Mouse (Mus musculus) cerebellum, adult 11 months (tissue): ENCODE results near the gene Spata3.
"Not testable (repeated sequence)": the region's sequence is repeated elsewhere in the genome, so short reads cannot be mapped to it uniquely, and the experiment has no call there.

ENCODE experiments used
- DNase-seq: peaks from one replicate; pipeline ENCODE4 v3.0.0; 2022

Gene Spata3

DNA sequence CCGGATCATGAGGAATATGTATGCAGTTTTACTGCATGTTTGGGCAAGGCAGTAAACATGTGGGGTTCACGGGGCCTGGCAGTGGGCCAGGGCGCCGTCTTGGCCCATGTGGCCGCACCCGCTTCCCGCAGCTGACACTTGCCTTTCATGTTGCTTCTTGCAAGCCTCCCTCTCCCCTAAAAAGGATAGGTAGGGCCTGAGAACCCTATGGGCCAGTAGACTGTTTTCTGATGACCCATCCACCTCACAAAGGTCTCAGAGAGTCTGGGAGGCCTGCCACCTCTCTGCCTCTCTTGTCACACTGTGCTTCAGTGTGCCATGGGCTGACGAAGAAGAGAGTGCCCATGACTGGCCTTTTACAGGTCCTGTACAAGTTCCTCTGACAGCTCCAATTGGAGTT lies at the start of gene Spata3:
Gene Spata3, plus strand, starts transcription at position 301 of the 400 bp plus-strand sequence.
- no peak for DNase-seq

DNA sequence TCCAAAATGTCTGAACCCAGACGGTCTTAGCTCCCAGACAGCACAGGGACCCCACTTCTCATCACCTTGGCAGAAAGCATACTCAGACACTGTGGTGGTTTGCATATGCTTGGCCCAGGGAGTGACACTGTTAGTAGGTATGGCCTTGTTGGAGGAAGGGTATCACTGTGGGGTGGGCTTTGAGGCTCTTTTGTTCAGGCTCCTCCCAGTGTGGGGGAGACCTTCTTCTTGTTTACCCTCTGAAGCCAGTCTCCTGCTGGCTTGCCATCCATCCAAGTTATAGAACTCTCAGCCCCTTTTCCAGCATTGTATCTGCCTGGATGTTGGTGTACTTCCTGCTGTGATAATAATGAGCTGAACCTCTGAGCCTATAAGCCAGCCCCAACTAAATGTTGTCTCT lies 47.5 kb upstream of the Spata3 start:
- DNase-seq, result no peak

DNA sequence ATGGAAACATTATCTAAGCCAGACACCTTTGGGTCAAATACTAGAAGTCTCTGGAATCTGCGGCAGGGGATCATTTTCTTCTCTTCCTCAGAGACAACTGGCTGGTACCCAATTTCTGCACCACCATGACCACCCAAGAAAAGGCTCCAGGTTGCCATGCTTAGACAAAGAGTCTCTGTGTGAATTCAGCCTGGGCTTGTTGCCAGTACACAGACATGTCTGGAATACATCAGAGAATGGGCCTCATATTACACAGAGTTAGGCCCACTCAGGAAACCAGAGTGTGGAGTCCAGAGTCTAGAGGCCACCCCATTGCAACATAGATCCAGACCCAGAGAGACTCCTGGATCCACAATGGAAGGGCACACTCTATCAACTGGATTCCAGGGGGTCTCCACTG lies 47.1 kb upstream of the Spata3 start:
- DNase-seq, result peak; percentile 2

DNA sequence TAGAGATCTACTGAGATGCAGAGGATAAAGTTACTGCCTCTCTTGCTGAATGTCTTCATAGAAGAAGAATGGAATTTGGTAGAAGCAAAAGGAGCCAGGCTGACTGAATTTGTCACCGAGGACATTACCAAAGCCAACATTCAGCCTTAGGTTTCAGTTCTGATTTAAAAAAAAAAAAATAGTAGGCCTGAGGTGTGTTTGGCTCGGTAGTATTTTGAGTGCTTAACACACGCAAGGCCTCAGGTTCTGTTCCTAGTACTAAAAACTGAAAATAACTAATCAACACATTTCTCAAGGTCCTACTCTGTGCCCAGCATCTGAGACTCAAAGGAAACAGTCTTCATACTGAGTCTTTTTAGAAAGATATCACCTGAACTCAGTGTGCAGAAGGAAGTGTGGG lies 45.5 kb upstream of the Spata3 start:
- DNase-seq, result no peak

DNA sequence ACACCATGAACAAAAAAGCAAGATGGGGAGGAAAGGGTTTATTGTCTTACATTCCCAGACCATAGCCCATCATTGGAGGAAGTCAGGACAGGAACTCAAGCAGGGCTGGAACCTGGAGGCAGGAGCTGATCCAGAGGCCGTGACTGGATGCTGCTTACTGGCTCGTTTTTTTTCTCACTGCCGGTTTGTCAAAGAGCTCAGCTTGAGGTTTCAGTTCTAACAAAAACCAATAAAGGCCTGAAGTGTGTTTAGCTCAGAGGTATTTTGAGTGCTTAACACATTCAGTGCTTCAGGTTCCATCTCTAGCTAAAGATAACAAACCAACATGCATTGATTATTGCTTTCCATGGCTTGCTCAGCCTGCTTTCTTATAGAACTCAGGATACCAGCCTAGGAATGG lies 44.3 kb upstream of the Spata3 start:
- no peak for DNase-seq

DNA sequence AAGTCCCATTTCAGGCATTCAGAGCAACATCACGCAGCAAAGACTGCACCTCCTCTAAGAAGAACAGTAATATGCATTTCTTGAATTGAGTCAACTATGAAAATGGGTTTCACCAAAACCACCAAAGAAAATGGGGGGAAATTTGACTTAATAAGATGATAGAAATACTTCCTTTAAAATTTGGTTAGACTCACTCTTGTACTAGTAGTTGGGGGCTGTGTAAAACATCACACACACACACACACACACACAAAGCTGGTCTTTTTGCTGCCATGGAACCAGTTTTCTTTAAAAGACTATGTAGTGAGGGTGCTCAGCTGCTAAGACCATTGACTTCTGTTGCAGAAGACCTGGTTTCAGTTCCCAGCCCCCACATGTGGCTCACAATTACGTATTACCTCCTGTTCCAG lies 43.1 kb upstream of the Spata3 start:
- DNase-seq, result no peak

DNA sequence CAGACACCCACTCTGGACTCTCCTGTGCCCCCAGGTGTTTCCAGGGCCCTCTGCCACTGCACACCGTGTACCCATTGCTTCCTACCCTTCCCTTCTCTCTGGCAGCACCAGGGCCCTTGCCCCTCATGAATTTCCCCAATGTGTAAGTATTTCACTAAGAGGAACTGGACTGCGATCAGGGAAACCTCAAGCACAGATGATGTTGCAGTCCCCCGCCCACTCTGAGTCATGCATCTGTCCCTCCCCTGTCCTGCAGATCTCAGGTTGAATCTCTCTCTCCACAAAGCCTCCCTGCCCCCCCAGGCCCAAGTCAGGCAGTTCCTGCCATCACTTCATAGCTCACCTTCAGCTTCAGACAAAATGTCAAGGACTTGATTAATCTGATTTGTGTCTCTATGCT lies 38.9 kb upstream of the Spata3 start:
- DNase-seq, result no peak

DNA sequence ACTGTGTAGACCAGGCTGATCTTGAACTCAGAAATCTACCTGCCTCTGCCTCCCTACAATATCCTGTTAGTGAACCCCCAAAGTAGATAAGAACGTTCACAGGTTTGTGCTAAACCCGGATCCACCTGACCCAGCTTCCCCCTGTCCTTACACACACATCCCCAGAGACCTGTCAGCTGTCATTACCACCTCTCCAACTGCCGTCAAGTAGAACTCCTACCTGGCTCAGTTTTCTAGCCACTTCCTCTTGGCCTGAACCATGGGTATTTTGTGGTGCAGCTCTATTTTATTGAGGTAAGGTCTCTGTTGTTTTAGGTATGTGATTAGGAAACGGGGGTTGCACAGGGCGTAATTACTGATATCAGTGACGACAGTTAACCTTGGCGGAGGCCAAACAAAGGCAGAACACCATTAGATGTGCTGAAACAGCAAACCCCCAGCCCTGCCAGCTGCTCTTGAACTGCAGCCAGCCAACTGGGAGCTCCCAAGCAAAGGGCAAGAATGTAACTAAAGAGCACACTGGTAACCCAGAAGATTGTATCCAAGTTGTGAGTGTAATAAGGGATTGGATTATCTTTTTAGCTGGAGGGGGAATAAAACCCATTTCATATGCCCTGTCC lies 34.8 kb upstream of the Spata3 start:
- DNase-seq, result no peak

DNA sequence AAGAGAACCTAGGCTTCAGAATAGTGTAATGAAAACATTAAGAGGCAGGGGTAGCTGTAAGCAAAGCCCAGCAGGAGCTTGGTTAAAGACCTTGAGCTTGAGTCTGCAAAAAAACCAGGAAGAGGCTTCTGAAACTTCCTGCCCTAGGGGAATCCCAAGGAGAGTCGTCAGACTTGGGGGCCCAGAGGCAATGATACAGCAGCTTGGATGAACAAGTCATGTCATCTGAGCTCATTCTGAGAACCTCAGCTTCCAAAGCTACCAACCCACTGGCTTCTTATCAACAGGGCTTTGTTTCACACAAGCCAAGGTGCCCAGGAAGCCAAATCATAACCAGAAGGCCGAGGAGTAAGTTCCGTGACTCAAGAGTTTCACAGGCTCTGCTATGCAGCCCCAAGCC lies 30.8 kb upstream of the Spata3 start:
- no peak for DNase-seq

DNA sequence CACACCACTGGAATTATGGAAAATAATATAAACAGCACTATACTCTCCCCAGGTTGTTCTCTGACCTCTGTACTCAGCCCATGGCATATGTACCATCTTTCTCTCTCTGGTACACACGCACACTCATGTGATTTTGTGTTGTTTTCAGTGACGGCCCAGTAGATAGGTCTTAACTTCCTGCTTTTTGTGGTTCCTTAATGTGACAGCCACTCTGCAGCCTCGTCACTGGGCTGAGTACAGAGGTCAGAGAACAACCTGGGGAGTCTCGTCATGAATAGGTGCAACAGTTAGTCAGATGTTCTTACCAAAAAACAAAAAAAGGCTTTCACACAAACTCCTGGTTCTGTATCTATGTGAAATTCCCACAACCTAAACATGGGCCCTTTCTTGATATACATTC lies 28.3 kb upstream of the Spata3 start:
- DNase-seq, result no peak

DNA sequence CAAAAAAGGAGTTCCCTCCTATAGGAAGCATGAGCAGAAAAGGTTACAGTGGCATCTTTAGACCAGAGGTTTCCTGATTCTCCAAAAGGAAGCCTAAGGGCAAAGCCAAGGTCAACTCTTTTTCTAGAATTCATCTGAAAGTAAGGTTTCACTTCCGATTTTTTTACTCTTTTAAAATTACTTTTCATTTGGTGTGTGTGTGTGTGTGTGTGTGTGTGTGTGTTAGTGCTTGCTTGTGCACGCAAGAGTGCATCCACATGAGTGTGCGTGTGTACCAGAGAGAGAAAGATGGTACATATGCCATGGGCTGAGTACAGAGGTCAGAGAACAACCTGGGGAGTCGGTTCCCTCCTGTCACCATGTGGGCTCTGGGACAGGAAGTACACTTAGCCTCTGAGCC lies 27.7 kb upstream of the Spata3 start:
- not testable (repeated sequence) for DNase-seq

DNA sequence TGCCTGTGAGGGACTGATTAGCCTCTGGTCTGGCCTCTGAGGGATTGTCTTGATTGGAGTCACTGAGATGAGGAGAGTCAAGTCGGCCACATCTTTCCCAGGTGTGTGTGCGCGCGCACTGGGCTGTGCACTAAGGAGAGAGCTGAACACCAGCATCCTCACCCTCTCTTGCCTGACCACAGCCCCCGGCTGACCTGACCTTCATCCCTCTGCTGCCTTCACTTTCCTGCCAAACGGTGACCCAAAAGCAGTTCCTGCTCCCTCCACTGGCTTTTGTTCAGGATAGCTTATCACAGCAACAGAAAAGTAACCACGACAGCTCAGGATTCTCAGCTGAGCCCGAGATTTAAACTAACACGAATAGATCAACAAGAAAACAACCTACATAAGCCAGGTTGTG lies 24.4 kb upstream of the Spata3 start:
- DNase-seq, result no peak

DNA sequence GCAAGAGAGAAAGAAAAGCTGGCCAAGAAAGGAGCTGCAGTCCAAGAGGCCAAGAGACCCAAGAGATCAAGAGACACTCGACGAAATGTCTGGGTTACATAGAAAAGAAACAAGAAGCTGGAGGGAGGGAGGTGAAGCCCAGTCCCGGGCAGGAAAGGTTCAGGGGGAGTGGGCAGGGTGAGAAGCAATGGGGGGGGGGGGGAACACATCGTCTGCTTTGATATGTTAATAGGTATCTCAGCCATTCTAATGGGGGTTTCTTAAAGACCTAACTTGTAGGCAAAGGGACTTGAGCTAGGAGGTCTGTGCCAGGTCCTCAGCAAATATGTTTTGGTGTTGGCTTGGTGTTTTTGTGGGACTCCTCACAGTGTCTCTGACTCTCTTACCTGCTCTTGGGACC lies 23.1 kb upstream of the Spata3 start:
- no peak for DNase-seq

DNA sequence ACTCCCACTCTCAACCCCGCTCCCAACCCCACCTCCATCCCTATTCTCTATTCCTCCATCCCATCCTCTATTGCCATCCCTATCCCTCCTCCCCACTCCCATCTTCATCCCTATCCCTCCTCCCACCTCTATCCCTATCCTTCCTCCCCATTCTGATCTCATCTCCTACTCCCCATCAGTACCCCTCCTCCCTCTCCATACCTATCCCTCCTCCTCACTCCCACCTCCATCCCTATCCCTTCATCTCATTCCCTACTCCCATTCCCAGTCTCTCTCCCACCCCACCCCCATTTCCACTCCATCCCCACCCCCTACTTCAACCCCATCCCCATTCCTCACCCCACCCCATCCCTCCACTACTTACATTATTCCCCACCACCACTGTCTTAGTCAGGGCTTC lies 19.4 kb upstream of the Spata3 start:
- DNase-seq, result no peak

DNA sequence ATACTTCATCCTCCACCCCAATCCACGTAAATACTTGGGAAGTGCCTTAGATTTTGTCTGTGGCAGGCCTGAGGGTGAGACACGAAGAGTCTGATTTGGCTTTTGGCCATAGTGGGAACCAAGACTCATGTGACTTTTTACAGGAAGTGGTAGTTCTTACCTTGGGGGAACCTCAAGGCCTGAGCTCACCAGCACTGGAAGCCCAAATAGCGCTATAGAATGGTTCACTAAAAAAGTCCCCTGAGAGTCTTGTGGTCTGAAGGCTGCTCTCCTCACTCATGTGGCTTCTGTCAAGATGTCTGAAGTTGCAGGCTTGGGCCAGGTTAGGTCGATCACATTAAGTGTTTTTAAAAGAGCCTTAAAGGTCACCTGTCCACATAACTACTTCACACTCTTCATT lies 18.6 kb upstream of the Spata3 start:
- no peak for DNase-seq

DNA sequence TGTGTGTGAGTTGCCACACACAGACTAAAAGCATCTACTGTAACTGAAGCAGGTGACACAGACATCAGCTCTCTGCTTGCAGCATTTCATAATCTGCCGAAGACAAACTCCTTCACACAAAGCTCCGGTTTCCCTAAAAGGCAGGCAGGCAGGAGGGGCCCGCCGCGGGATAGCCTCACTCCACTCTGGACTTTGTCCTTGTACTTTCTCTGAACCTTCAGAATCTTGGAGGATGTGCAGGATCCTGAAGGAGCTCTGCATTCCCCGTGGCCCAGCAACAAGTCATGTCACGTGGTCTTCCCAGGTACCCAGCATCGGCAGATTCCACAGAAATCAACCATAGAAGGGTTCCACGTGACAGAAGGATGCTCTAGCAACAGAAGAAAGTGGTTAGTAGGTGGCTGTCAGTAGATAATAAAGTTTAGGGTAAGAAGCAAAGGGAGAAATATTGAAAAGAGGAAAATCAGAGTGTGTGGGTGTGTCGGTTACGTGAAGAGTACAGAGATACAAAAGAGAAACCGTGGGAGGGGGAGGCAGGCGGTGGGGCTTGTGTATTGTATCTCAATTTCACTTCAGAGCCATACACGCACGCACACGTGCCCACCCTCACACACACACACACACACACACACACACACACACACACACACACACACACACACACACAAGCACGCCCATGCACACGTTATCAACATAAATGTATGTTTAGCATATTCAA lies 16.6 kb upstream of the Spata3 start:
- no peak for DNase-seq

DNA sequence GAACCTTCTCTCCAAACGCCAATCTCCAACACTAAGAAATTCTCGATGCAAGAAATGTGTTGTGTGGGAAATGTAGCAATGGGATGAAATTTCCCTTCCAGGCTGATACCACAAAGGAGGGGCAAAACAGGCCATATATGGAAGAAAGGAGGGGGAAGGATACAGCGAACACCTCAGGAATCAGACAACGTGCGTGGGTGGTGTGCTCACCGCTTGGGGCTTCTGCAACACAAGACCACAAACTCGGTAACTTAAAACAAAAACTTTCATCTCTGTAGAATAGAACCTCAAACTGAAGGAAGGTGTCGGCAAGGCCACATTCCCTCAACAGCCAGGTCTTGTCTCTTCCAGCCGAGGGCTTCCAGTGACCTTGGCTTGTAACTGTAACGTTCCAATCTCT lies 11.1 kb upstream of the Spata3 start:
- DNase-seq, result no peak

DNA sequence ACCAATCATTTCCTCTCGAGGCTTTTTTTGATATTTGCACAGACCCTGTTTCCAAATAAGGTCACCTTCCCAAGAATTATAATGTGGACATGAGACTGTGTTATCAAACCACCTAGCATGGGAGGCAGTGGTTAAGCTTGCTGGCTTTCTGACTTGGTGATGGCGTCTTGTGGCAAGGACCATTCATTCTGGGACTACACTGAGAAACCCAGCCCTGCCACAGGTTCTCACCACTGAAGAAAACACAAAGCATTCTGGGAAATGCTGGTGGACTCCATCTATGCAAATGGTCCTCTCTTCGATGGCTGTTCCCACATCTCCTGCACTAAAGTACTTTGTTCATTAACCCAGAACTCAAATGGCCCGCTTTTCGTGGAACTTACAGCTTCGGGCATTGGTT lies 10.6 kb upstream of the Spata3 start:
- no peak for DNase-seq

DNA sequence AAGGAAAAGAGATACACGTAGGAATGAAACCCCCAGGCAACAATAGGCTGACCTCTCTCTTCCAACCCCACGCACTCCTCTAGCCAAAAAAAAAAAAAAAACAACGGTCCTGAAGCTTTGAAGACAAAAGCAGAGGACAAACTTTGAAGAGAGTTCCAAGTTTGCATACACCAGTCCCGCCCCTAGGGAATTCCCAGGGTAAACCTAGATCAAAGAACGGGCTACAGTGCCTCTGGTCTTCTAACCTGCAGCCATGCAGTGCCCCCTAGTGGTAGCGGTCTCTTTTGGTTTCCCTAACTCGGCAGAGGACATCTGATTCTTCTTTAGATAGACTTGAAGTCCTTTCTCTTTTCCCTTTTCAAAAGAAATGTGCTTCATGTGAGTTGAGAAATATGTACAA lies 8.8 kb upstream of the Spata3 start:
- peak; percentile 71 for DNase-seq

DNA sequence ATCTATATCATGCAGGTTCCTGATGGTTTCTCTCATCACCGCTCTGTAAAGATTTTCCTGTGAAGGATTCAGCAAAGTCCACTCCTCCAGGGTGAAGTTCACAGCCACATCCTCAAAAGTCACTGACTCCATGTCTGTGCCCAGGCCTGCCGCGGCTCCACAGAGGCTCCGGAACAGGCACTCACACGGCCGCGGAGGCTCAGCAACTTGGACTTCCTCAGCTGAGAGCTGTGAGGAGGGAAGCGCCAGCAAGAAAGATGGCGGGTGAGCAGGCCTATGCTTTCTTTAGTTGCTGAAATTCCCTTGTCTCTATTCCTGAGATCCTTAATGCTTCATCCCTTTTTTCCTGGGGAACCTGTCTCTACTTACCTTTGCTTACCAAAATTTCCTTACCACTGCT lies 858 bp upstream of the Spata3 start:
- DNase-seq, result not testable (repeated sequence)

DNA sequence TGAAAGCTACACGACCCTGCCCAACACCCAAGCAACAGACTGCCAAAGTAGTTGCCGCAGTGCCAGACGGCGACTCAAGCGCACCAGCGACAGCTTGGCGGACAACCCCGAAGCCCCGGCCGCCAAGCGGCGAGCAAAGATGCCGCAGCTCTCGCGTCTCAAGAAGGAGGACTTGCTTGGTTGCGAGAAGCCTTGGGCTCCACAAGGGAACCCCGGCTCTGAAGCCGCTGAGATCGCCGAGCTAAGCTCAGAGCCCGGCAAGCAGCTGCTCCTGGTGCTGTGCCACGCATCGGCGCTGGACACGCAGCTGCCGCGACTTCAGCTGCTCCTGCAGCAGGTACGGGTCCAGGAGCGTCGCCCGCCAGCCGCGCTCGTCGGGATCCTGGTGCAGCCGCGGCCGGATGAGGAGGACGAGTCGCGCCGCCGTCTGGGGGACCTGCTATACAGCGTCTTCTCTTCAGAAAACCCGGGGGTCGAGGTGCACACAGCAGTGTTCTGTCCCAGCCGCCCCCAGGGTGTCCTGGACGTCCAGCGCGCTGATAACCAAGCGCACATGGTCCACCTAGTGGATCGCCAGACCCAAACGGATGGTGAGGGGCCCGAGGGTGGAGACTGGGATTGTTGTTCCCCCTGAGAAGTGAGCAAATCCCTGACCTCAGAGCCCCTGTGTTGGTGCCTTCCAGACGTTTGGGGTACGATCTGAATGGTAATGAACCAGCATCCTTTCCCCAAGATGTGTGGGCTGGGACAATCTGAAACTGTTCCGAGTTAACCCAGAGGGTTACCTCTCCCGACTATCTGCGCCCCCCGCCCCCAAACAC lies 1.8 kb downstream of the Spata3 start:
- peak; percentile 26 for DNase-seq

DNA sequence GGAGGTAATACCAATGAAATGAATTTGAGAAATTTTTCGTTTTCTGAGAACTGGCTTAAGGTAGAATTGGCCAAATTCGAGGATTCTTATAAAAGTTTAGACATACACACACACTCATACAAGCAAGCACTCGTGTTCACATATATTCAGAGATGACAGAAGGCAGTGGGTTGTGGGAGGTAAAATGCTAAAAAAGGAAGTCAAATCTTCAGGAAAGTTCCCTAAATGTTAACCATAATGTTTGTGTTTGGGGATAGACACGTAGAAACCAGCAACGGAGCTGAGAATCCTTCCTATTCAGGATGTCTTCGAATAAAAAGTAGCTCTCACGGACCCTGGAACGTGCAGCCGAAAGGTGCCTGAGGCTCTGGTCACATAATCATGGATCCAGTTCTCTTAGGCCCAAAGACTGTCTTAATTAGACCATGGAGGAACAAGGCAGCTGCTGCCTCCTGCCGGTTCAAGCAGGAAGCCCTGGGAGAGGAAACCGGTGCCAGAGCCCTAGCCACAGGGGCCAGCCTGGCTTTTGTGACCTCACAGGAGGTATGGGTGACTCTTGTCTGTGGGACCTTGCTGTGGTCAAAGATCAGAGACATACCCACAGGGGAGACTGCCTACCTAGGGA lies 4.9 kb downstream of the Spata3 start:
- no peak for DNase-seq

DNA sequence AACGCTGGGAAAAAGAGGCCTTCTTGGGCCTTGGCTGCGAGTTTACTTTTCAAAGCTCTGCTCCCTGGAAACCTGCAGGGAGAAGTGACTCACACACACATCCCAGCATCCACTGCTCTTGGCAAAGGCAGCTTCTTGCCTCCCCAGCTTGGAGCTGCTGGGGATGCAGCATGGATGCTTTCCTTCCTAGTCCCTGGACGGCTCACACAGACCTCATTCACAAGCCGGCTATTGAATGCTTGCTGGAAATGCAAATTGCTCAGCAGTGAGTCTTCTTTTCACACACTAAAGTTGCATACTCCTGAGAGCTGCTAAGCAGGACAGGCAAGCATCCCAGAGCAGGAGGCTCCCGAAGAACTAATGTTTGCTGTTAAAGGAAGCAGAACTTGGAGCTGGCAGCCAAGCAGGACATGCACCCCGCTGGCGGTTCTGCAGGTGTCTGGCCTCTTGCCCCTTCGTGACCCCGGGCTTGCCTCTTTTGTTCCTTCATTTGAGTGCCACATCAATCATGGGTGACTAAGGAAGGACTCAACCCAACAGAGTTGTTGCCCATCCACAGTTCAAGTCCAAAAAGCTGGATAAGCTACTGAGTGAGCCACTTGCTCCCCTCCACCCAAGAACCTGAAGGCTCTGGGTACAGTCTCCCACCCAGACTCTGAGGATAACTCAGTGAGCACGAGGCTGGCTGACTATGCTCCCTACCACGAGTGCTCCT lies 15.8 kb downstream of the Spata3 start:
- no peak for DNase-seq
